ENCODE assay signal across 13 mouse cellular contexts in the genomic region with DNA sequence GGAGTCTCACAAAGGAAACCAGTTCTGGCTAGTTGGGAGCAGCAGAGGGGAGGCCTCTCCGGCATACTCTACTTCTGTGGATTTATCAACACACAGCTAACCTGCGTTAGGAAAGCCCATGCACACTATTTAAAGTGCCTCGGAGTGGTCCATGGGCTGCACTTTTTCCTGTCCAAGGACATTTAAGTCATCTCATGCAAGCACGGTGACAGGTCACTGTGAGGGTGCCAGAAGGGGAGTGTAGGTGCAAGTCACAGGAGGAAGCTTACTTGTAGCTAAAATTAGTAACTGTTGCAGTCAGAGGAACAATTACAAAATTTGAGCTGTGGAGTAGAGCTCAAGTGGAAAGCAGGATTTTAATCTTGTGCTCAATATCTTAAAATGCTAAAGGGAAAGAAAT.
A peak's percentile ranks its signal among the peaks of the same experiment; 100 is the strongest.
DNase-seq lines count a peak whose midpoint lies in the region; ATAC-seq and TF ChIP-seq lines count a peak whose summit lies in the region.
"Had no signal": no experiment of that assay in that cellular context is flagged by ENCODE, and none has a peak within 500 bp of the region (broad histone marks: within the 10 kb centered on the region; RNA-seq: fewer than 3 reads in every experiment).

No protein-coding gene starts in this region.

- no peaks in the 10 kb centered on the region for H3K4me1 ChIP-seq in midbrain, embryonic 11.5 days (ENCODE audit: control insufficient read depth, insufficient read depth, low read length)
- H3K4me1 ChIP-seq in midbrain, embryonic 16.5 days (ENCODE audit: control insufficient read depth, insufficient read depth, low read length): peaks cover 13% of the 10 kb centered on the region
- no peaks in the 10 kb centered on the region for H3K4me1 ChIP-seq in stomach, postnatal 0 days (replicated peaks; ENCODE audit: control insufficient read depth, insufficient read depth)

- H3K36me3 ChIP-seq in midbrain, embryonic 11.5 days (ENCODE audit: control insufficient read depth, insufficient read depth, low read length): no peaks in the 10 kb centered on the region
- no peaks in the 10 kb centered on the region for H3K36me3 ChIP-seq in midbrain, embryonic 16.5 days (ENCODE audit: control insufficient read depth, insufficient read depth, low read length)
- H3K36me3 ChIP-seq in stomach, postnatal 0 days (ENCODE audit: control insufficient read depth, insufficient read depth, low read length): no peaks in the 10 kb centered on the region
- H3K36me3 ChIP-seq: intestine, embryonic 15.5 days; lung, embryonic 15.5 days; midbrain, embryonic 13.5 days; neural tube, embryonic 13.5 days had no signal

- H3K9me3 ChIP-seq in midbrain, embryonic 11.5 days (ENCODE audit: control insufficient read depth, low read length): no peaks in the 10 kb centered on the region
- no peaks in the 10 kb centered on the region for H3K9me3 ChIP-seq in midbrain, embryonic 16.5 days (replicated peaks; ENCODE audit: control insufficient read depth, low read length, poor library complexity, severe bottlenecking)
- no peaks in the 10 kb centered on the region for H3K9me3 ChIP-seq in stomach, postnatal 0 days (ENCODE audit: control insufficient read depth, low read length)
- H3K9me3 ChIP-seq: intestine, embryonic 15.5 days; lung, embryonic 15.5 days; midbrain, embryonic 13.5 days; neural tube, embryonic 13.5 days had no signal

- TF ChIP-seq EP300 in stomach, postnatal 0 days (optimal IDR thresholded peaks at IDR 0.05): no peak

- H3K27ac ChIP-seq in midbrain, embryonic 11.5 days (ENCODE audit: low read depth, low read length): no peak overlapping the region
- H3K27ac ChIP-seq in midbrain, embryonic 16.5 days (ENCODE audit: low read length): no peak overlapping the region
- no peak overlapping the region; the same call in 1 of the 2 replicates for H3K27ac ChIP-seq in stomach, postnatal 0 days (replicated peaks)
- H3K27ac ChIP-seq: intestine, embryonic 15.5 days; lung, embryonic 15.5 days; midbrain, embryonic 13.5 days; neural tube, embryonic 13.5 days had no signal

- no peak overlapping the region for H3K4me3 ChIP-seq in midbrain, embryonic 11.5 days (ENCODE audit: low read depth, low read length)
- H3K4me3 ChIP-seq in midbrain, embryonic 16.5 days (ENCODE audit: low read depth, low read length): no peak overlapping the region
- no peak overlapping the region for H3K4me3 ChIP-seq in stomach, postnatal 0 days (ENCODE audit: low read depth, low read length)
- H3K4me3 ChIP-seq: intestine, embryonic 15.5 days; lung, embryonic 15.5 days; midbrain, embryonic 13.5 days; neural tube, embryonic 13.5 days had no signal

- DNase-seq in midbrain, embryonic 11.5 days (ENCODE audit: low spot score, missing footprints): peak; percentile 74
- DNase-seq in heart, adult 8-10 months (ENCODE audit: low spot score): peak; percentile 44
- DNase-seq in heart, postnatal 4 days: peak; percentile 62
- peak; percentile 11 for DNase-seq in stomach, postnatal 0 days (ENCODE audit: low spot score)
- DNase-seq in cerebellum, adult 18-20 months: no peak
- DNase-seq in natural killer cell, adult 2 months (ENCODE audit: low spot score in 2 of 2): no peak
- DNase-seq: cerebellum, postnatal 36 days; forebrain, postnatal 0 days had no signal

- no peak for TF ChIP-seq CTCF in stomach, postnatal 0 days (IDR thresholded peaks at IDR 0.05; ENCODE audit: low read depth)

- no peaks in the 10 kb centered on the region for H3K27me3 ChIP-seq in midbrain, embryonic 11.5 days (ENCODE audit: control insufficient read depth, insufficient read depth, low read length)
- H3K27me3 ChIP-seq in midbrain, embryonic 16.5 days (ENCODE audit: control insufficient read depth, insufficient read depth, low read depth, low read length): no peaks in the 10 kb centered on the region
- H3K27me3 ChIP-seq in stomach, postnatal 0 days (ENCODE audit: control insufficient read depth, insufficient read depth, low read length): no peaks in the 10 kb centered on the region
- H3K27me3 ChIP-seq: intestine, embryonic 15.5 days; lung, embryonic 15.5 days; midbrain, embryonic 13.5 days; neural tube, embryonic 13.5 days had no signal

- no peak overlapping the region for H3K4me2 ChIP-seq in midbrain, embryonic 11.5 days
- H3K4me2 ChIP-seq in midbrain, embryonic 16.5 days (ENCODE audit: low read length): no peak overlapping the region
- H3K4me2 ChIP-seq in stomach, postnatal 0 days (replicated peaks; ENCODE audit: low read depth): no peak overlapping the region
- H3K4me2 ChIP-seq: intestine, embryonic 15.5 days; lung, embryonic 15.5 days; midbrain, embryonic 13.5 days; neural tube, embryonic 13.5 days had no signal

- no peak for ATAC-seq in midbrain, embryonic 11.5 days (ENCODE audit: low FRiP score)
- no peak for ATAC-seq in midbrain, embryonic 16.5 days
- ATAC-seq in stomach, postnatal 0 days (ENCODE audit: low FRiP score, low TSS enrichment): no peak
- ATAC-seq: forebrain, postnatal 0 days; intestine, embryonic 15.5 days; midbrain, embryonic 13.5 days had no signal

- H3K9ac ChIP-seq in midbrain, embryonic 11.5 days (ENCODE audit: low read length): no peak overlapping the region
- no peak overlapping the region for H3K9ac ChIP-seq in midbrain, embryonic 16.5 days (ENCODE audit: low read depth, low read length)
- no peak overlapping the region for H3K9ac ChIP-seq in stomach, postnatal 0 days (ENCODE audit: low read length)
- H3K9ac ChIP-seq: forebrain, postnatal 0 days; intestine, embryonic 15.5 days; lung, embryonic 15.5 days; midbrain, embryonic 13.5 days; neural tube, embryonic 13.5 days had no signal

- 84% methylated on average over 4 of the region's 4 CpGs for WGBS in midbrain, embryonic 11.5 days
- 76% methylated on average over 4 of the region's 4 CpGs for WGBS in midbrain, embryonic 16.5 days
- WGBS in stomach, postnatal 0 days: 46% methylated on average over 4 of the region's 4 CpGs

Comparison
In these comparisons a context has a peak if more than half of its experiments do, and no peak if none do; other contexts are left out.
1. DNase-seq: peak in midbrain, embryonic 11.5 days (single experiment), heart, adult 8-10 months (single experiment), heart, postnatal 4 days (single experiment) and stomach, postnatal 0 days (single experiment); none in cerebellum, adult 18-20 months (0 of 2) and natural killer cell, adult 2 months (0 of 2).